Mouse (Mus musculus) layer of hippocampus, adult 2 months (tissue): ENCODE measurements around the gene Mob1b. TPM values are rescaled to one million over a fixed set of nuclear protein-coding genes. Genes with fewer than 3 reads are reported as not detected.

Source experiments
- DNase-seq, 2 experiments: peaks; one replicate each; pipeline ENCODE4 v3.0.0; 2022; ENCODE audit warnings: low spot score in 2 of 2
- H3K27ac ChIP-seq: fragments of 200-600 bp; 2 replicates; pipeline ENCODE4 v1.8.1; 2022
- H3K4me3 ChIP-seq: fragments of 200-600 bp; 2 replicates; pipeline ENCODE4 v1.8.1; 2022; ENCODE audit warnings: mild to moderate bottlenecking
- CTCF ChIP-seq: fragments of 200-600 bp; conservative IDR thresholded peaks from 2 replicates; pipeline ENCODE4 v1.8.1; 2022; ENCODE audit warnings: antibody characterized with exemption, mild to moderate bottlenecking, moderate library complexity
- total RNA-seq, 2 experiments: library from RNA; stranded (reverse); gene quantifications; 2 replicates each; pipeline ENCODE4 v1.2.3; 2021

The Mob1b gene
- total RNA-seq, 2 experiments from 2014 or later = 29.6 to 31.9 TPM

- DNase-seq = no peak
- Histone ChIP-seq H3K27ac (no peak overlapping the region), H3K4me3 (no peak overlapping the region)
- no peak for TF ChIP-seq CTCF
Observed at GRCm38 (mm10) chr5:88688583-88689187, 32.0 kb upstream of the Mob1b start.

GRCm38 (mm10) chr5:88689279-88689938 is 31.2 kb upstream of the Mob1b start:
- DNase-seq = peak in 1 of 2 experiments; percentile 17
- no peak overlapping the region for H3K27ac ChIP-seq
- H3K4me3 ChIP-seq = no peak overlapping the region
- TF ChIP-seq CTCF = peak; percentile 86

GRCm38 (mm10) chr5:88690681-88691505 is 29.8 kb upstream of the Mob1b start:
- Histone ChIP-seq H3K27ac (no peak overlapping the region), H3K4me3 (no peak overlapping the region)
- DNase-seq = no peak
- TF ChIP-seq CTCF = no peak

- TF ChIP-seq CTCF = no peak
- Histone ChIP-seq H3K4me3 (no peak overlapping the region), H3K27ac (no peak overlapping the region)
- DNase-seq = no peak
Observed at GRCm38 (mm10) chr5:88691506-88692095, 29.1 kb upstream of the Mob1b start.

DNA sequence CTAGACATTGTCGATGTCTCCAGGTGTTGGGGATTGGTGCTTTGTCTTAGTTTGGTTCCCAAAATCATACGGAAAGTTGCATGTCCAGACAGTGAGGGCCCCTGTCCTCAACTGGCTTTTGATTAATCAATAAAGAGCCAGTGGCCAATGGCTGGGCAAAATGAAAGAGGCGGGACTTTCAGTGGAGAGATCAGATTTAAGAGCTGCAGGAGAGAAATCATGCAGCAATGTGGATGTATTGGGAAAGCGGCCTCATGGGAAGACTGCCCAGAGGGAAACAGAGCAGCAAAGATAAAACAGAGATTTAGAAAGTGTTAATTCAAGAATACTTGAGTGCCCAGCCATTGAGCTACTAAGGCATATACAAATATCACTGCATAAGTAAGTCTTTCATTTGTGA is 28.1 kb upstream of the Mob1b start:
- TF ChIP-seq CTCF = no peak
- DNase-seq = no peak
- H3K4me3 ChIP-seq = no peak overlapping the region
- H3K27ac ChIP-seq = no peak overlapping the region

- no peak for DNase-seq
- H3K4me3 ChIP-seq = no peak overlapping the region
- no peak overlapping the region for H3K27ac ChIP-seq
- peak; percentile 23 for TF ChIP-seq CTCF
Observed at GRCm38 (mm10) chr5:88693057-88693456, 27.6 kb upstream of the Mob1b start.

- Histone ChIP-seq H3K27ac (no peak overlapping the region), H3K4me3 (no peak overlapping the region)
- no peak for TF ChIP-seq CTCF
- DNase-seq = no peak
Observed at GRCm38 (mm10) chr5:88697291-88697690, 23.4 kb upstream of the Mob1b start.

GRCm38 (mm10) chr5:88699251-88699913 is 21.3 kb upstream of the Mob1b start:
- TF ChIP-seq CTCF = no peak
- no peak overlapping the region for H3K4me3 ChIP-seq
- H3K27ac ChIP-seq = no peak overlapping the region
- DNase-seq = no peak

DNA sequence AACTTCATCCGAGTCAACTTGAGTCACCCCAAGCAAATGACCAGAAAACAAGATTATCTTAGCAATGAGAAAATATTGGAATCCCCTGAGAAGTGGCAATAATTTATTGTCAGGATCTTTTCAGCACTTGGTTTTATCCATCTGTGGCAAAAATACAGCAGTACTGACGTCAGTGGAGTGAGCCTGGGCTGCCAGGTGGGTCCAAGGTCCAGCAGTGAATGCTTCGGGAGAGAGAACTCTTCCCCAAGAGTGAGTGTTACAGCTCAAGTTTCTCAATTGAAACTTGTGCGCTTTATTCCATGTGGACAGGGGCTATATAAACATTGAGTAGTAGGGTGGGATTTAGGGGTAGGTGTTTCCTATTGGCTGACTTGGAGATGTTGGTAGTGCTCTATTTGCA is 18.6 kb upstream of the Mob1b start:
- no peak overlapping the region for H3K4me3 ChIP-seq
- no peak for TF ChIP-seq CTCF
- DNase-seq = no peak
- no peak overlapping the region for H3K27ac ChIP-seq

- DNase-seq = no peak
- H3K27ac ChIP-seq = no peak overlapping the region
- no peak for TF ChIP-seq CTCF
- H3K4me3 ChIP-seq = no peak overlapping the region
Observed at GRCm38 (mm10) chr5:88703551-88703950, 17.1 kb upstream of the Mob1b start.

DNA sequence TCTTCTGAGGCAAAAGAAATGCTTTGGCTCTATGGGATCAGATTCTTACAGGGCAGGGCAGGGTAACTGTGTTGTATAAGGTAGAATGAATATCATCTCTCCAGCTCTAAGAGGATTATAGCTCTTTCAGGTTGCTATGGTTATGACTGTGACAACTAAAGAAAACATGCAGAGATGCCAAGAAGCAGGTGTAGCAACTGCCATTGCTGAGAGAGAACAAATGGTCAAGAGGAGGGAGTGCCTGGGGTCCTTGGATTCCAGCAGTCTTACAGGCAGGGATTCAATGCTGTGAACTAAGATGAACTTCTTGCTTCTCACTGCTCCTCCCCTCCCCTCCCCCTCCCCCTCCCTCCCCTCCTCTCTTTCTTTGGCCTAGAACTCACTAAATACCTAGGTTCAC is 9.5 kb upstream of the Mob1b start:
- DNase-seq = no peak
- no peak overlapping the region for H3K27ac ChIP-seq
- no peak overlapping the region for H3K4me3 ChIP-seq
- TF ChIP-seq CTCF = no peak

DNA sequence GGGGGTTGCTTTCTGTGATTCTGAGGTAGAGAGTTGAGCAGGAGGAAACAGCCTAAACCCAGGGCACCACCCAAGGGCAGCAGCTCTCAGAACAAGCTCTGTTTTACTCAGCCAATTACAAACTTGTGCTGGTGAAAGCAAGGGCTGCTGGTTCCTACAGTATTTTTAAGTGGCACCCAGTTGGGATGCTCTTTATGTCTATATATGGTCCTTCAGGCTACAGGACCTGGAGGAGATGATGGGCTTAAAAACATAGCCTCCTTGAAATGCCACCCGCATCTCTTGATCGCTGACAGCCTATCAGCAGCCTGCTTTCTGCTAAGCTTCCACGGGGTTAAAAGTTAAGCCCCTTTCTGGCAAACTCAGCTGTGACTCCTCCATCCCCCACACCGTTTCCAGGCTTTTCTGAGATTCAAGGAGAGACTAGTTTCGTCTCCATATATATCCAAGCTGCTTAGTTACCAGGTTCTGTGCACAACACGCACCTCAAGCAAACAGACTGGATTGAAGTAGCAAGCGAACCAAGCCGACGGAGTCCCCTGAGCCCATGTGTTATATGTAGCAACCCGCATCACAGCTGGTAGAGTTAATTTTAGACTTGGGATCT is 8.9 kb upstream of the Mob1b start:
- H3K27ac ChIP-seq = no peak overlapping the region
- DNase-seq = no peak
- no peak for TF ChIP-seq CTCF
- peak overlapping the region; percentile 8; the same call in 1 of the 2 replicates for H3K4me3 ChIP-seq
